Mouse (Mus musculus) liver, embryonic 12.5 days (tissue): ENCODE data around the gene Btbd9. TPM values are rescaled to one million over a fixed set of nuclear protein-coding genes. Genes with fewer than 3 reads are reported as not detected.

Experiments used
- ATAC-seq: fragments of 200-750 bp; cut with Nextera tagmentation; 2 replicates; pipeline ENCODE4 v1.8.0; 2017; ENCODE audit warnings: moderate number of reproducible peaks, mild to moderate bottlenecking, moderate library complexity
- H3K27ac ChIP-seq: fragments of 300-500 bp; sonication (generic); 2 replicates; pipeline ENCODE4 v1.5.1; 2016; ENCODE audit warnings: mild to moderate bottlenecking
- H3K27me3 ChIP-seq: fragments of 300-500 bp; sonication (generic); replicated peaks from 2 replicates; pipeline ENCODE4 v1.6.1; 2016; ENCODE audit warnings: mild to moderate bottlenecking, moderate library complexity
- H3K36me3 ChIP-seq: fragments of 300-500 bp; sonication (generic); 2 replicates; pipeline ENCODE4 v1.6.1; 2016; ENCODE audit warnings: mild to moderate bottlenecking, moderate library complexity
- H3K4me1 ChIP-seq: fragments of 300-500 bp; sonication (generic); 2 replicates; pipeline ENCODE4 v1.6.1; 2016
- H3K4me2 ChIP-seq: fragments of 300-500 bp; sonication (generic); 2 replicates; pipeline ENCODE4 v1.6.1; 2016; ENCODE audit warnings: mild to moderate bottlenecking, moderate library complexity
- H3K4me3 ChIP-seq: fragments of 300-500 bp; sonication (generic); 2 replicates; pipeline ENCODE4 v1.5.1; 2016; ENCODE audit warnings: mild to moderate bottlenecking, moderate library complexity
- H3K9ac ChIP-seq: fragments of 300-500 bp; sonication (generic); 2 replicates; pipeline ENCODE4 v1.6.1; 2016; ENCODE audit warnings: mild to moderate bottlenecking, moderate library complexity
- H3K9me3 ChIP-seq: fragments of 300-500 bp; sonication (generic); replicated peaks from 2 replicates; pipeline ENCODE4 v1.6.1; 2016; ENCODE audit warnings: mild to moderate bottlenecking, moderate library complexity
- WGBS: fragments of 180-500 bp; shearing (Covaris S2); methylation state at CpG from one replicate; pipeline ENCODE4 v1.1.7; 2016; ENCODE audit not compliant: insufficient replicate concordance; 5-methylcytosine and 5-hydroxymethylcytosine counted together
- polyA plus RNA-seq: library from polyadenylated mRNA; unstranded; fragments of >200 nt; fragmentation: Nextera tagmentation; extraction: Ambion mirVana; gene quantifications from 2 replicates; pipeline ENCODE4 v1.2.1, GENCODE M21; 2016

Gene Btbd9
- polyA plus RNA-seq, 1 experiment from 2014 or later: 21.6 TPM

- H3K27me3 ChIP-seq: no peaks in the 10 kb centered on the region
- no peak for ATAC-seq
- H3K9ac ChIP-seq: peak overlapping the region; percentile 94
- peak overlapping the region; percentile 75 for H3K4me2 ChIP-seq
- peaks cover 35% of the 10 kb centered on the region for H3K36me3 ChIP-seq
- 18% methylated on average over 18 of the region's 18 CpGs for WGBS
- peak overlapping the region; percentile 93 for H3K27ac ChIP-seq
- H3K9me3 ChIP-seq: no peaks in the 10 kb centered on the region
- peaks cover 89% of the 10 kb centered on the region for H3K4me1 ChIP-seq
- peak overlapping the region; percentile 85 for H3K4me3 ChIP-seq
Measured at GRCm38 (mm10) chr17:30611221-30612074, 35.2 kb upstream of the Btbd9 start.

- peak overlapping the region; percentile 85 for H3K4me3 ChIP-seq
- H3K9ac ChIP-seq: peak overlapping the region; percentile 94
Measured at GRCm38 (mm10) chr17:30610739-30611138, 34.5 kb upstream of the Btbd9 start.

GRCm38 (mm10) chr17:30609980-30610307 lies 33.7 kb upstream of the Btbd9 start:
- WGBS: 69% methylated on average over 5 of the region's 5 CpGs
- H3K4me2 ChIP-seq: peak overlapping the region; percentile 75
- H3K36me3 ChIP-seq: peaks cover 48% of the 10 kb centered on the region
- peaks cover 80% of the 10 kb centered on the region for H3K4me1 ChIP-seq
- peak overlapping the region; percentile 93 for H3K27ac ChIP-seq
- peak overlapping the region; percentile 85 for H3K4me3 ChIP-seq
- H3K9ac ChIP-seq: 0 out of 2 replicates have a peak overlapping the region, but pooled peaks have one; percentile 44
- no peaks in the 10 kb centered on the region for H3K27me3 ChIP-seq
- ATAC-seq: no peak
- no peaks in the 10 kb centered on the region for H3K9me3 ChIP-seq

More at GRCm38 (mm10) chr17:30610739-30611138, 34.5 kb upstream of the Btbd9 start:
- Histone ChIP-seq H3K4me2 (peak overlapping the region; percentile 75), H3K4me1 (peaks cover 88% of the 10 kb centered on the region), H3K27me3 (no peaks in the 10 kb centered on the region), H3K27ac (peak overlapping the region; percentile 93), H3K9me3 (no peaks in the 10 kb centered on the region), H3K36me3 (peaks cover 41% of the 10 kb centered on the region)
- WGBS: 56% methylated on average over 1 of the region's 1 CpGs
- no peak for ATAC-seq

GRCm38 (mm10) chr17:30609305-30609979 lies 33.2 kb upstream of the Btbd9 start:
- H3K4me3 ChIP-seq: peak overlapping the region; percentile 85
- 66% methylated on average over 16 of the region's 16 CpGs for WGBS
- H3K4me2 ChIP-seq: peak overlapping the region; percentile 75
- H3K27me3 ChIP-seq: no peaks in the 10 kb centered on the region
- no peaks in the 10 kb centered on the region for H3K9me3 ChIP-seq
- no peak for ATAC-seq
- peaks cover 75% of the 10 kb centered on the region for H3K4me1 ChIP-seq
- peaks cover 53% of the 10 kb centered on the region for H3K36me3 ChIP-seq
- H3K9ac ChIP-seq: peak overlapping the region; percentile 44; the same call in 1 of the 2 replicates
- peak overlapping the region; percentile 93 for H3K27ac ChIP-seq

- Histone ChIP-seq H3K27me3 (no peaks in the 10 kb centered on the region), H3K4me2 (0 out of 2 replicates have a peak overlapping the region, but pooled peaks have one; percentile 75), H3K4me3 (no peak overlapping the region), H3K9me3 (no peaks in the 10 kb centered on the region), H3K9ac (no peak overlapping the region), H3K27ac (peak overlapping the region; percentile 93), H3K4me1 (peaks cover 61% of the 10 kb centered on the region), H3K36me3 (peaks cover 67% of the 10 kb centered on the region)
- ATAC-seq: no peak
- 85% methylated on average over 8 of the region's 8 CpGs for WGBS
Measured at GRCm38 (mm10) chr17:30607909-30608495, 31.7 kb upstream of the Btbd9 start.

GRCm38 (mm10) chr17:30607330-30607729 lies 31.0 kb upstream of the Btbd9 start:
- peak overlapping the region; percentile 7; the same call in 1 of the 2 replicates for H3K27ac ChIP-seq
- H3K9me3 ChIP-seq: no peaks in the 10 kb centered on the region
- 85% methylated on average over 7 of the region's 7 CpGs for WGBS
- no peak for ATAC-seq
- no peak overlapping the region for H3K4me2 ChIP-seq
- no peak overlapping the region for H3K9ac ChIP-seq
- H3K27me3 ChIP-seq: no peaks in the 10 kb centered on the region
- no peak overlapping the region for H3K4me3 ChIP-seq
- peaks cover 57% of the 10 kb centered on the region for H3K4me1 ChIP-seq
- peaks cover 74% of the 10 kb centered on the region for H3K36me3 ChIP-seq

GRCm38 (mm10) chr17:30606634-30607081 lies 30.4 kb upstream of the Btbd9 start:
- 90% methylated on average over 8 of the region's 8 CpGs for WGBS
- no peak overlapping the region for H3K4me2 ChIP-seq

GRCm38 (mm10) chr17:30606206-30606605 lies 29.9 kb upstream of the Btbd9 start:
- H3K4me2 ChIP-seq: no peak overlapping the region

More at GRCm38 (mm10) chr17:30606634-30607081, 30.4 kb upstream of the Btbd9 start:
- Histone ChIP-seq H3K9ac (no peak overlapping the region), H3K27ac (no peak overlapping the region), H3K9me3 (no peaks in the 10 kb centered on the region), H3K27me3 (no peaks in the 10 kb centered on the region), H3K4me1 (peaks cover 63% of the 10 kb centered on the region), H3K36me3 (peaks cover 81% of the 10 kb centered on the region), H3K4me3 (no peak overlapping the region)
- ATAC-seq: no peak

GRCm38 (mm10) chr17:30605001-30605400 lies 28.7 kb upstream of the Btbd9 start:
- peaks cover 56% of the 10 kb centered on the region for H3K4me1 ChIP-seq
- no peaks in the 10 kb centered on the region for H3K9me3 ChIP-seq
- H3K27ac ChIP-seq: no peak overlapping the region
- WGBS: 91% methylated on average over 5 of the region's 5 CpGs
- no peak overlapping the region for H3K9ac ChIP-seq
- peaks cover 91% of the 10 kb centered on the region for H3K36me3 ChIP-seq
- H3K4me2 ChIP-seq: no peak overlapping the region
- ATAC-seq: no peak
- H3K27me3 ChIP-seq: no peaks in the 10 kb centered on the region
- H3K4me3 ChIP-seq: no peak overlapping the region

More at GRCm38 (mm10) chr17:30606206-30606605, 29.9 kb upstream of the Btbd9 start:
- H3K27me3 ChIP-seq: no peaks in the 10 kb centered on the region
- WGBS: 85% methylated on average over 11 of the region's 11 CpGs
- peaks cover 85% of the 10 kb centered on the region for H3K36me3 ChIP-seq
- H3K4me3 ChIP-seq: no peak overlapping the region
- H3K27ac ChIP-seq: no peak overlapping the region
- H3K9ac ChIP-seq: no peak overlapping the region
- no peak for ATAC-seq
- H3K4me1 ChIP-seq: peaks cover 62% of the 10 kb centered on the region
- H3K9me3 ChIP-seq: no peaks in the 10 kb centered on the region

- H3K36me3 ChIP-seq: peaks cover 91% of the 10 kb centered on the region
- no peak overlapping the region for H3K27ac ChIP-seq
- WGBS: 85% methylated on average over 6 of the region's 6 CpGs
- H3K27me3 ChIP-seq: no peaks in the 10 kb centered on the region
- H3K9ac ChIP-seq: no peak overlapping the region
- H3K4me2 ChIP-seq: no peak overlapping the region
- peaks cover 49% of the 10 kb centered on the region for H3K4me1 ChIP-seq
- H3K9me3 ChIP-seq: no peaks in the 10 kb centered on the region
- H3K4me3 ChIP-seq: no peak overlapping the region
- no peak for ATAC-seq
Measured at GRCm38 (mm10) chr17:30604296-30604695, 28.0 kb upstream of the Btbd9 start.

- no peaks in the 10 kb centered on the region; the same call in 1 of the 2 replicates for H3K9me3 ChIP-seq
- ATAC-seq: no peak
- H3K9ac ChIP-seq: no peak overlapping the region
- WGBS: 89% methylated on average over 14 of the region's 14 CpGs
- peaks cover 28% of the 10 kb centered on the region for H3K4me1 ChIP-seq
- H3K4me3 ChIP-seq: no peak overlapping the region
- peaks cover 97% of the 10 kb centered on the region for H3K36me3 ChIP-seq
- H3K27me3 ChIP-seq: no peaks in the 10 kb centered on the region
- H3K4me2 ChIP-seq: no peak overlapping the region
- no peak overlapping the region for H3K27ac ChIP-seq
Measured at GRCm38 (mm10) chr17:30602175-30602574, 25.9 kb upstream of the Btbd9 start.
